Mouse (Mus musculus): ENCODE data around the gene Bmpr2. TPM values are rescaled to one million over a fixed set of nuclear protein-coding genes. Genes with fewer than 3 reads are reported as not detected.

The Bmpr2 gene
- polyA plus RNA-seq, 1 experiment from 2014 or later, result 14.2 TPM

- Histone ChIP-seq H3K9me3 (ENCODE audit: control insufficient read depth, low read length) (no peaks in the 10 kb centered on the region), H3K4me3 (ENCODE audit: low read length) (peak within 1 kb of the TSS; percentile 68), H3K27ac (ENCODE audit: low read depth, low read length) (peak within 1 kb of the TSS; percentile 91), H3K27me3 (ENCODE audit: control insufficient read depth, insufficient read depth, low read length) (no peaks in the 10 kb centered on the region), H3K9ac (ENCODE audit: low read depth, low read length) (peak within 1 kb of the TSS; percentile 95), H3K4me2 (replicated peaks; ENCODE audit: low read depth, low read length) (peak within 1 kb of the TSS; percentile 52), H3K4me1 (ENCODE audit: control insufficient read depth, insufficient read depth, low read length) (peaks cover 22% of the 10 kb centered on the region), H3K36me3 (ENCODE audit: control insufficient read depth, insufficient read depth, low read length) (no peaks in the 10 kb centered on the region)
- peak; percentile 98 for ATAC-seq (ENCODE audit: low FRiP score, low TSS enrichment)
- under 1% methylated on average over 67 of the region's 72 CpGs for WGBS
Observed at GRCm38 (mm10) chr1:59912413-59913157, 149.4 kb downstream of the Bmpr2 start, which contains the start of gene Fam117b. TSS of gene Fam117b (plus strand) at chr1:59913006.

GRCm38 (mm10) chr1:59913195-59913868 lies 150.1 kb downstream of the Bmpr2 start:
- peak overlapping the region; percentile 95 for H3K9ac ChIP-seq (ENCODE audit: low read depth, low read length)
- under 1% methylated on average over 76 of the region's 98 CpGs for WGBS
- no peaks in the 10 kb centered on the region for H3K27me3 ChIP-seq (ENCODE audit: control insufficient read depth, insufficient read depth, low read length)
- peak overlapping the region; percentile 68 for H3K4me3 ChIP-seq (ENCODE audit: low read length)
- H3K27ac ChIP-seq (ENCODE audit: low read depth, low read length), result peak overlapping the region; percentile 91
- H3K4me2 ChIP-seq (replicated peaks; ENCODE audit: low read depth, low read length), result peak overlapping the region; percentile 52
- ATAC-seq (ENCODE audit: low FRiP score, low TSS enrichment), result peak; percentile 37
- H3K4me1 ChIP-seq (ENCODE audit: control insufficient read depth, insufficient read depth, low read length), result peaks cover 22% of the 10 kb centered on the region
- no peaks in the 10 kb centered on the region for H3K36me3 ChIP-seq (ENCODE audit: control insufficient read depth, insufficient read depth, low read length)
- no peaks in the 10 kb centered on the region for H3K9me3 ChIP-seq (ENCODE audit: control insufficient read depth, low read length)

GRCm38 (mm10) chr1:59913869-59914225 lies 150.6 kb downstream of the Bmpr2 start:
- 2% methylated on average over 12 of the region's 12 CpGs for WGBS
- no peak for ATAC-seq (ENCODE audit: low FRiP score, low TSS enrichment)
- H3K9me3 ChIP-seq (ENCODE audit: control insufficient read depth, low read length), result no peaks in the 10 kb centered on the region
- no peaks in the 10 kb centered on the region for H3K27me3 ChIP-seq (ENCODE audit: control insufficient read depth, insufficient read depth, low read length)
- H3K9ac ChIP-seq (ENCODE audit: low read depth, low read length), result peak overlapping the region; percentile 95
- peak overlapping the region; percentile 68 for H3K4me3 ChIP-seq (ENCODE audit: low read length)
- no peak overlapping the region; the same call in 1 of the 2 replicates for H3K27ac ChIP-seq (ENCODE audit: low read depth, low read length)
- peaks cover 22% of the 10 kb centered on the region for H3K4me1 ChIP-seq (ENCODE audit: control insufficient read depth, insufficient read depth, low read length)
- H3K4me2 ChIP-seq (replicated peaks; ENCODE audit: low read depth, low read length), result peak overlapping the region; percentile 52
- no peaks in the 10 kb centered on the region for H3K36me3 ChIP-seq (ENCODE audit: control insufficient read depth, insufficient read depth, low read length)

GRCm38 (mm10) chr1:59914799-59915198 lies 151.6 kb downstream of the Bmpr2 start:
- H3K4me2 ChIP-seq (replicated peaks; ENCODE audit: low read depth, low read length), result peak overlapping the region; percentile 52; the same call in 1 of the 2 replicates
- 65% methylated on average over 3 of the region's 3 CpGs for WGBS
- no peaks in the 10 kb centered on the region for H3K9me3 ChIP-seq (ENCODE audit: control insufficient read depth, low read length)
- no peaks in the 10 kb centered on the region for H3K27me3 ChIP-seq (ENCODE audit: control insufficient read depth, insufficient read depth, low read length)
- peaks cover 22% of the 10 kb centered on the region for H3K4me1 ChIP-seq (ENCODE audit: control insufficient read depth, insufficient read depth, low read length)
- peak overlapping the region; percentile 68; the same call in 1 of the 2 replicates for H3K4me3 ChIP-seq (ENCODE audit: low read length)
- H3K9ac ChIP-seq (ENCODE audit: low read depth, low read length), result no peak overlapping the region; the same call in 1 of the 2 replicates
- no peaks in the 10 kb centered on the region for H3K36me3 ChIP-seq (ENCODE audit: control insufficient read depth, insufficient read depth, low read length)
- ATAC-seq (ENCODE audit: low FRiP score, low TSS enrichment), result no peak
- no peak overlapping the region for H3K27ac ChIP-seq (ENCODE audit: low read depth, low read length)

- no peak overlapping the region for H3K4me2 ChIP-seq (replicated peaks; ENCODE audit: low read depth, low read length)
- H3K27ac ChIP-seq (ENCODE audit: low read depth, low read length), result no peak overlapping the region
- H3K9me3 ChIP-seq (ENCODE audit: control insufficient read depth, low read length), result no peaks in the 10 kb centered on the region
- no peak overlapping the region for H3K9ac ChIP-seq (ENCODE audit: low read depth, low read length)
- no peak for ATAC-seq (ENCODE audit: low FRiP score, low TSS enrichment)
- peaks cover 22% of the 10 kb centered on the region for H3K4me1 ChIP-seq (ENCODE audit: control insufficient read depth, insufficient read depth, low read length)
- no peaks in the 10 kb centered on the region for H3K36me3 ChIP-seq (ENCODE audit: control insufficient read depth, insufficient read depth, low read length)
- H3K4me3 ChIP-seq (ENCODE audit: low read length), result no peak overlapping the region
- WGBS, result 81% methylated on average over 10 of the region's 10 CpGs
- no peaks in the 10 kb centered on the region for H3K27me3 ChIP-seq (ENCODE audit: control insufficient read depth, insufficient read depth, low read length)
Observed at GRCm38 (mm10) chr1:59915843-59916610, 152.8 kb downstream of the Bmpr2 start.

- Histone ChIP-seq H3K4me1 (ENCODE audit: control insufficient read depth, insufficient read depth, low read length) (peaks cover 22% of the 10 kb centered on the region), H3K9ac (ENCODE audit: low read depth, low read length) (no peak overlapping the region), H3K4me2 (replicated peaks; ENCODE audit: low read depth, low read length) (no peak overlapping the region), H3K27ac (ENCODE audit: low read depth, low read length) (no peak overlapping the region), H3K9me3 (ENCODE audit: control insufficient read depth, low read length) (no peaks in the 10 kb centered on the region), H3K4me3 (ENCODE audit: low read length) (no peak overlapping the region), H3K36me3 (ENCODE audit: control insufficient read depth, insufficient read depth, low read length) (no peaks in the 10 kb centered on the region), H3K27me3 (ENCODE audit: control insufficient read depth, insufficient read depth, low read length) (no peaks in the 10 kb centered on the region)
- ATAC-seq (ENCODE audit: low FRiP score, low TSS enrichment), result no peak
- WGBS, result 72% methylated on average over 3 of the region's 3 CpGs
Observed at GRCm38 (mm10) chr1:59917401-59917800, 154.2 kb downstream of the Bmpr2 start.

- H3K4me3 ChIP-seq (ENCODE audit: low read length), result no peak overlapping the region
- ATAC-seq (ENCODE audit: low FRiP score, low TSS enrichment), result no peak
- H3K4me2 ChIP-seq (replicated peaks; ENCODE audit: low read depth, low read length), result no peak overlapping the region
- H3K9ac ChIP-seq (ENCODE audit: low read depth, low read length), result no peak overlapping the region
- no peaks in the 10 kb centered on the region for H3K9me3 ChIP-seq (ENCODE audit: control insufficient read depth, low read length)
- no peaks in the 10 kb centered on the region for H3K36me3 ChIP-seq (ENCODE audit: control insufficient read depth, insufficient read depth, low read length)
- H3K4me1 ChIP-seq (ENCODE audit: control insufficient read depth, insufficient read depth, low read length), result peaks cover 22% of the 10 kb centered on the region
- no peak overlapping the region for H3K27ac ChIP-seq (ENCODE audit: low read depth, low read length)
- no peaks in the 10 kb centered on the region for H3K27me3 ChIP-seq (ENCODE audit: control insufficient read depth, insufficient read depth, low read length)
Observed at GRCm38 (mm10) chr1:59918075-59918474, 154.9 kb downstream of the Bmpr2 start.

- ATAC-seq (ENCODE audit: low FRiP score, low TSS enrichment), result no peak
- H3K4me2 ChIP-seq (replicated peaks; ENCODE audit: low read depth, low read length), result no peak overlapping the region
- H3K4me1 ChIP-seq (ENCODE audit: control insufficient read depth, insufficient read depth, low read length), result no peaks in the 10 kb centered on the region
- no peak overlapping the region for H3K27ac ChIP-seq (ENCODE audit: low read depth, low read length)
- H3K9me3 ChIP-seq (ENCODE audit: control insufficient read depth, low read length), result no peaks in the 10 kb centered on the region
- H3K9ac ChIP-seq (ENCODE audit: low read depth, low read length), result no peak overlapping the region
- no peaks in the 10 kb centered on the region for H3K27me3 ChIP-seq (ENCODE audit: control insufficient read depth, insufficient read depth, low read length)
- H3K36me3 ChIP-seq (ENCODE audit: control insufficient read depth, insufficient read depth, low read length), result no peaks in the 10 kb centered on the region
- H3K4me3 ChIP-seq (ENCODE audit: low read length), result no peak overlapping the region
- 78% methylated on average over 1 of the region's 1 CpGs for WGBS
Observed at GRCm38 (mm10) chr1:59923201-59923600, 160.0 kb downstream of the Bmpr2 start.
